Mouse (Mus musculus) stomach, postnatal 0 days (tissue): Measurements from ENCODE around the gene Catsperd.

ENCODE experiments used
- CTCF ChIP-seq: IDR thresholded peaks from 2 replicates; pipeline ENCODE4 v1.5.1; 2016; ENCODE audit warnings: antibody characterized with exemption, low read depth, mild to moderate bottlenecking, moderate library complexity
- EP300 ChIP-seq: optimal IDR thresholded peaks from 2 replicates; pipeline ENCODE3; 2016; ENCODE audit warnings: antibody characterized with exemption

- TF ChIP-seq CTCF (no peak), EP300 (no peak)
These were observed 34.2 kb upstream of the Catsperd start for GRCm38 (mm10) chr17:56593527-56594271.
